Mouse (Mus musculus) forebrain, embryonic 14.5 days (tissue): ENCODE results near the gene Ak1. TPM values are rescaled to one million over a fixed set of nuclear protein-coding genes. Genes with fewer than 3 reads are reported as not detected.

ENCODE experiments used
- ATAC-seq: fragments of 200-750 bp; cut with Nextera tagmentation; 2 replicates; pipeline ENCODE4 v1.8.0; 2017; ENCODE audit warnings: mild to moderate bottlenecking, moderate library complexity
- DNase-seq: peaks from one replicate; pipeline ENCODE4 v3.0.0-alpha.2; 2015; ENCODE audit warnings: low spot score
- H3K27ac ChIP-seq: fragments of 300-500 bp; sonication (generic); 2 replicates; pipeline ENCODE4 v1.5.1; 2014; ENCODE audit warnings: low read depth, mild to moderate bottlenecking, control low read depth, low read length, moderate library complexity
- H3K27me3 ChIP-seq: fragments of 300-500 bp; sonication (generic); replicated peaks from 2 replicates; pipeline ENCODE4 v1.6.1; 2014; ENCODE audit warnings: low read length, control low read depth, mixed read lengths; ENCODE audit not compliant: control insufficient read depth, insufficient read depth
- H3K36me3 ChIP-seq: fragments of 300-500 bp; sonication (generic); 2 replicates; pipeline ENCODE4 v1.6.1; 2014; ENCODE audit warnings: low read length, control low read depth; ENCODE audit not compliant: control insufficient read depth, insufficient read depth
- H3K4me1 ChIP-seq: fragments of 300-500 bp; sonication (generic); 2 replicates; pipeline ENCODE4 v1.6.1; 2014; ENCODE audit warnings: antibody characterized with exemption, low read length, control low read depth; ENCODE audit not compliant: control insufficient read depth, insufficient read depth
- H3K4me2 ChIP-seq: fragments of 300-500 bp; sonication (generic); 2 replicates; pipeline ENCODE4 v1.6.1; 2014; ENCODE audit warnings: mild to moderate bottlenecking, control low read depth, low read length
- H3K4me3 ChIP-seq: fragments of 300-500 bp; sonication (generic); 2 replicates; pipeline ENCODE4 v1.5.1; 2014; ENCODE audit warnings: low read depth, low read length, control low read depth
- H3K9ac ChIP-seq: fragments of 300-500 bp; sonication (generic); 2 replicates; pipeline ENCODE4 v1.6.1; 2014; ENCODE audit warnings: mild to moderate bottlenecking, low read length, control low read depth, moderate library complexity
- H3K9me3 ChIP-seq: fragments of 300-500 bp; sonication (generic); replicated peaks from 2 replicates; pipeline ENCODE4 v1.6.1; 2016; ENCODE audit warnings: low read length, control low read depth, mixed read lengths; ENCODE audit not compliant: control insufficient read depth
- WGBS: fragments of 180-500 bp; shearing (Covaris S2); extraction: QIAGEN DNeasy Blood & Tissue Kit; methylation state at CpG from one replicate; pipeline ENCODE4 v1.1.7; 2014; 5-methylcytosine and 5-hydroxymethylcytosine counted together
- polyA plus RNA-seq: library from polyadenylated mRNA; unstranded; fragments of >200 nt; fragmentation: Nextera tagmentation; extraction: Ambion mirVana; gene quantifications from 2 replicates; pipeline ENCODE4 v1.2.1, GENCODE M21; 2014

Gene Ak1
- polyA plus RNA-seq, 1 experiment from 2014 or later: 60.3 TPM

DNA sequence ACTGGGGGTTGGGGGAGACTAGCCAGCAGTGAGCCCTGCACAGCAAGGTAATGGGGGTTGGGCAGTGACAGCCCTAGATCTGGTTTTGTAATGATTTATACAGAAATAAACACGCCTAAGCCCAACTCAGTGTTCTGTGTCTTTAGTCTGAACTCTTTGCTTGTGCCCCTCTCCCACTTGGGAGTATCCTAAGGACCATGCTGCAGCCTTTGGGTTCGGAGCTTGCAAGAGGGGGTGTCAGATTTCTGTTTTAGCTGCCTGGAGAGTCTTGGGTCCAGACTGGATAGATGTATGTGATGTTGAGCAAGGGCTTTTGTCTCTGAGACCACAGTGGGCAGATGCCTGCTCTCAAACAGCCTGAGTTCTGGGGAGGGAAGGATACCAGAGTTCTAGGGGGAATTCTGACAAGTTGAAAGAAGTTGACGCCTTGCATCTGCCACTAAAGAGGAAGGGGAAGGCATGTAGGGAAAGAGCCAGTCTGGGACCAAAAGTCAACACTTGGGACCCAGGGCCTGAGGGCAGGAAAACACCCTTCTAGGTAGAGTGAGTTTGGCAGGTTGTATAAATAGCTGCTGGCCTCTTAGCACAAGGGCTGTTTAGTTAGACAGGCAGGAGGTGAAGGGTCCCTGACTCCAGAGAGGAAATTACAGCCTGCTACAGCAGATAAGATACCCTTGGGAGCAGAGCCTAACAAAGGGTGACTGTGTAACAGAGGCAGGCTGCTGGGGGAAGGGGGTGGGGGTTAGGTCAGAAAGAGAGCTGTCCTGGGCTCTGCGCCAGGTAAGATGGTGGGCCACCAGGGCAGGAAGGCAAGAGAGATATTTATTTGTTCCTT is 659 bp upstream of the Ak1 start:
- 53% methylated on average over 4 of the region's 4 CpGs for WGBS
- Histone ChIP-seq H3K9me3 (no peaks in the 10 kb centered on the region), H3K27ac (no peak overlapping the region), H3K9ac (0 out of 2 replicates have a peak overlapping the region, but pooled peaks have one; percentile 25), H3K4me1 (peaks cover 11% of the 10 kb centered on the region), H3K27me3 (no peaks in the 10 kb centered on the region), H3K36me3 (no peaks in the 10 kb centered on the region), H3K4me3 (no peak overlapping the region), H3K4me2 (no peak overlapping the region)
- DNase-seq: no peak
- ATAC-seq: no peak

- ATAC-seq (no peak), DNase-seq (no peak)
- Histone ChIP-seq H3K4me1 (peaks cover 28% of the 10 kb centered on the region), H3K36me3 (no peaks in the 10 kb centered on the region), H3K9ac (no peak overlapping the region), H3K4me2 (no peak overlapping the region), H3K27me3 (no peaks in the 10 kb centered on the region), H3K4me3 (no peak overlapping the region), H3K9me3 (no peaks in the 10 kb centered on the region), H3K27ac (no peak overlapping the region)
- 83% methylated on average over 5 of the region's 5 CpGs for WGBS
Observed at GRCm38 (mm10) chr2:32624111-32624748, 2.7 kb downstream of the Ak1 start.

GRCm38 (mm10) chr2:32625212-32625872 is 3.8 kb downstream of the Ak1 start:
- H3K4me3 ChIP-seq: peak overlapping the region; percentile 26
- ATAC-seq (peak; percentile 80), DNase-seq (peak; percentile 90)
- H3K9me3 ChIP-seq: no peaks in the 10 kb centered on the region
- WGBS: 3% methylated on average over 13 of the region's 13 CpGs
- peak overlapping the region; percentile 62 for H3K4me2 ChIP-seq
- peak overlapping the region; percentile 79 for H3K27ac ChIP-seq
- H3K9ac ChIP-seq: peak overlapping the region; percentile 64
- H3K27me3 ChIP-seq: no peaks in the 10 kb centered on the region
- peaks cover 32% of the 10 kb centered on the region for H3K4me1 ChIP-seq
- H3K36me3 ChIP-seq: no peaks in the 10 kb centered on the region

DNA sequence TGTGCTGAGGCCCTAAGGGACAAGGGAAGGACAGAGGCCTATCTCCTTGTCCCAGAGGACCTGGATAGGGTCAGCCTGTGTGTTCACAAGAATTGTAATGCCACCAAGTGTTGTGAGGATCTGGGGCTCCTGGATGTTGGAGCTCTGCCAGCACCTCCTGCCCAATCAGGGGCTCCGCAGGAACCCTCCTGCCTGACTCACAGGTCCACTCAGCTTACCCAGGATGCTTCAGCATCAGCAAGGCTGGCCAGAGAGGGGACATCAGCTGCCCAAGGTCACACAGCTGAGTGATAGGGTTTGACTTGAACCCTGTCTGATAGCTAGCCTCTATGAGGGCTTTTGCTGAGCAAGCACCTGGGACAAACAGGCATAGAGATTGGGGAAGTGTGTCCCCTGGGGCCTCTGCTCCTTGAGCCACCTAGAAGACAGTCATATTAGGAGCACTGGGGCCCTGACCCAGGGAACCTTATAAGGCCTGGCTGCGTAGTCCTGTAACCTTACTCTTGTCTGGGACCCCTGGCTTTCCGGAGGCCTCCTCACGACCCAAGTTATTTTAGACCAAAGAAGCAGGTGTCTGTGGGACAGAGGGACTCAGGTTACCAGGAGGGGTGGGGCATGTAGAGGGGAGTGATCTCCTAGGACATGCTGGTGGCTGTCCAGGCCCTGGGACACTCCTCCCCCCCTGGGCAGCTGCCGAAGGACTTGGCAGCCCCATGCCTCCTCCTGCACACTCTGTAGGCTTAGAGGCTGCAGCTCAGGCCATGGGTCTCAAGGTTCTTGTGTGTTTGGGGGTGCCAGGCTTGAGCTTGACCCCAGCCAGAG is 4.5 kb downstream of the Ak1 start:
- Histone ChIP-seq H3K9ac (peak overlapping the region; percentile 64), H3K27me3 (no peaks in the 10 kb centered on the region), H3K4me1 (peaks cover 31% of the 10 kb centered on the region), H3K36me3 (no peaks in the 10 kb centered on the region), H3K27ac (peak overlapping the region; percentile 79; the same call in 1 of the 2 replicates), H3K4me3 (peak overlapping the region; percentile 26; the same call in 1 of the 2 replicates), H3K4me2 (peak overlapping the region; percentile 62), H3K9me3 (no peaks in the 10 kb centered on the region)
- ATAC-seq (peak; percentile 25), DNase-seq (peak; percentile 59)
- 53% methylated on average over 5 of the region's 5 CpGs for WGBS

GRCm38 (mm10) chr2:32627266-32628043 is 5.9 kb downstream of the Ak1 start:
- no peak overlapping the region for H3K27ac ChIP-seq
- no peak overlapping the region for H3K4me3 ChIP-seq
- H3K9me3 ChIP-seq: no peaks in the 10 kb centered on the region
- no peaks in the 10 kb centered on the region for H3K36me3 ChIP-seq
- H3K27me3 ChIP-seq: no peaks in the 10 kb centered on the region
- no peak overlapping the region for H3K4me2 ChIP-seq
- no peak for DNase-seq
- no peak overlapping the region for H3K9ac ChIP-seq
- no peak for ATAC-seq
- H3K4me1 ChIP-seq: peaks cover 30% of the 10 kb centered on the region
- 67% methylated on average over 20 of the region's 20 CpGs for WGBS

GRCm38 (mm10) chr2:32628044-32628550 is 6.5 kb downstream of the Ak1 start:
- H3K9me3 ChIP-seq: no peaks in the 10 kb centered on the region
- 0 out of 2 replicates have a peak overlapping the region, but pooled peaks have one; percentile 13 for H3K9ac ChIP-seq
- H3K4me1 ChIP-seq: peaks cover 30% of the 10 kb centered on the region
- no peak overlapping the region for H3K4me3 ChIP-seq
- WGBS: 60% methylated on average over 4 of the region's 4 CpGs
- no peaks in the 10 kb centered on the region for H3K27me3 ChIP-seq
- no peak overlapping the region for H3K27ac ChIP-seq
- H3K4me2 ChIP-seq: no peak overlapping the region; the same call in 1 of the 2 replicates
- no peak for ATAC-seq
- DNase-seq: no peak
- 0 out of 2 replicates have a peak, but pooled peaks cover under 1% of the 10 kb centered on the region for H3K36me3 ChIP-seq

DNA sequence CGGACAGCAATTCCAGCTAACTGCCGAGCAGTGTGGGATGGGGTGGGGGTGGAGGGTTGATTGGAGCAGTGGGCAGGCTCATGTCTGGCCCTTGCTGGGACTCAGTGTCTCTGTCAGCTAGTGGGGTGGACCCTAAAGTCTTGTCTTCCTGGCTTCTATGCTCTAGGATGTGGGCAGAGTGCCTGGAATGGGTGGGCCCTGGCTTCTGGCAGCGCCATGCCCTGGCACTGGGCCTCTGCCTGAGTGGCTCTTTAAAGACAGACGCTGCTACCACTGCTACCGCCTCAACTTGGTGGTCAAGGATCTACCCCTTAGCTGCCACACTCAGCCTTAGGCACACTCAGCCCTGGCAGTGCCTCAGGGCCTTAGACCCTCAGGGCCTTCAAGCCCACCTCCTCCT is 7.2 kb downstream of the Ak1 start:
- Histone ChIP-seq H3K4me2 (no peak overlapping the region), H3K4me3 (no peak overlapping the region), H3K4me1 (peaks cover 30% of the 10 kb centered on the region), H3K36me3 (peaks cover 7% of the 10 kb centered on the region; the same call in 1 of the 2 replicates), H3K27me3 (no peaks in the 10 kb centered on the region), H3K9ac (peak overlapping the region; percentile 33), H3K27ac (peak overlapping the region; percentile 15; the same call in 1 of the 2 replicates), H3K9me3 (no peaks in the 10 kb centered on the region)
- WGBS: 27% methylated on average over 5 of the region's 5 CpGs
- ATAC-seq (no peak; the same call in 1 of the 2 replicates), DNase-seq (peak; percentile 61)
